Comparison of ENCODE assay signal across 12 mouse cellular contexts in genomic region chr4:100910605-100911330, GRCm38 (mm10).
DNase-seq lines count a peak whose midpoint lies in the region; ATAC-seq and TF ChIP-seq lines count a peak whose summit lies in the region.
"Had no signal": no experiment of that assay in that cellular context is flagged by ENCODE, and none has a peak within 500 bp of the region (broad histone marks: within the 10 kb centered on the region; RNA-seq: fewer than 3 reads in every experiment).

No protein-coding gene starts in this region.

- no peak overlapping the region; the same call in 1 of the 2 replicates for H3K9ac ChIP-seq in forebrain, embryonic 14.5 days (ENCODE audit: low read length)
- 0 out of 2 replicates have a peak overlapping the region, but pooled peaks have one; percentile 4 for H3K9ac ChIP-seq in intestine, embryonic 16.5 days (ENCODE audit: low read depth, low read length)
- no peak overlapping the region for H3K9ac ChIP-seq in heart, adult 2 months (ENCODE audit: low read depth, low read length)
- H3K9ac ChIP-seq: heart, embryonic 15.5 days; liver, embryonic 13.5 days had no signal

- no peaks in the 10 kb centered on the region for H3K79me2 ChIP-seq in heart, adult 2 months (replicated peaks; ENCODE audit: control insufficient read depth, insufficient read depth, low read length)

- TF ChIP-seq EP300 in heart, adult 2 months (IDR thresholded peaks at IDR 0.05; ENCODE audit: insufficient read depth, low read depth, low read length), result no peak

- WGBS in forebrain, embryonic 14.5 days, result 16% methylated on average over 11 of the region's 11 CpGs
- WGBS in intestine, embryonic 16.5 days, result 29% methylated on average over 11 of the region's 11 CpGs
- 47% methylated on average over 11 of the region's 11 CpGs for WGBS in heart, adult 2 months

- peaks cover 33% of the 10 kb centered on the region for H3K4me1 ChIP-seq in forebrain, embryonic 14.5 days (ENCODE audit: control insufficient read depth, insufficient read depth, low read length)
- peaks cover 32% of the 10 kb centered on the region for H3K4me1 ChIP-seq in intestine, embryonic 16.5 days (ENCODE audit: control insufficient read depth, insufficient read depth, low read length)
- peaks cover 4% of the 10 kb centered on the region; the same call in 1 of the 2 replicates for H3K4me1 ChIP-seq in heart, adult 2 months (ENCODE audit: control insufficient read depth, insufficient read depth, low read length)
- H3K4me1 ChIP-seq: liver, embryonic 13.5 days had no signal

- peak; percentile 21 for DNase-seq in retina, embryonic 14.5 days (ENCODE audit: low spot score)
- DNase-seq in retina, postnatal 1 day, result no peak
- DNase-seq in forebrain, embryonic 14.5 days (ENCODE audit: low spot score), result peak; percentile 41
- DNase-seq in adrenal gland, adult 18-20 months (ENCODE audit: low spot score in 2 of 2), result no peak
- DNase-seq in heart, adult 2 months, result no peak
- DNase-seq: adrenal gland, postnatal 10 days; liver, embryonic 13.5 days; right cerebral cortex, postnatal 25 days; thymus, postnatal 4 days had no signal

- no peak for TF ChIP-seq CTCF in heart, adult 2 months (IDR thresholded peaks at IDR 0.05)

- no peak for ATAC-seq in forebrain, embryonic 14.5 days
- ATAC-seq in intestine, embryonic 16.5 days, result no peak
- no peak for ATAC-seq in CD4-positive, CD25-positive, alpha-beta regulatory T cell, adult 4 months

- H3K27ac ChIP-seq in forebrain, embryonic 14.5 days (ENCODE audit: low read depth, low read length), result peak overlapping the region; percentile 22; the same call in 1 of the 2 replicates
- H3K27ac ChIP-seq in intestine, embryonic 16.5 days (ENCODE audit: low read length), result peak overlapping the region; percentile 74
- no peak overlapping the region for H3K27ac ChIP-seq in heart, adult 2 months
- H3K27ac ChIP-seq: liver, embryonic 13.5 days had no signal

- TF ChIP-seq POLR2A in heart, adult 2 months (IDR thresholded peaks at IDR 0.05; ENCODE audit: insufficient read depth, low read depth, low read length), result no peak

- no peaks in the 10 kb centered on the region for H3K9me3 ChIP-seq in forebrain, embryonic 14.5 days (replicated peaks; ENCODE audit: control insufficient read depth, low read length)
- H3K9me3 ChIP-seq in intestine, embryonic 16.5 days (ENCODE audit: control insufficient read depth, low read length), result no peaks in the 10 kb centered on the region
- H3K9me3 ChIP-seq: heart, embryonic 15.5 days; liver, embryonic 13.5 days had no signal

- intact Hi-C loops in heart, adult 2 months (cut with DNase I), result no loop called here

- no peak overlapping the region for H3K4me2 ChIP-seq in forebrain, embryonic 14.5 days (ENCODE audit: low read length)
- H3K4me2 ChIP-seq in intestine, embryonic 16.5 days (ENCODE audit: low read depth, low read length), result peak overlapping the region; percentile 1; the same call in 1 of the 2 replicates
- H3K4me2 ChIP-seq: heart, embryonic 15.5 days; liver, embryonic 13.5 days had no signal

- no peaks in the 10 kb centered on the region for H3K36me3 ChIP-seq in forebrain, embryonic 14.5 days (ENCODE audit: control insufficient read depth, insufficient read depth, low read length)
- no peaks in the 10 kb centered on the region for H3K36me3 ChIP-seq in intestine, embryonic 16.5 days (ENCODE audit: control insufficient read depth, insufficient read depth, low read length)
- H3K36me3 ChIP-seq in heart, adult 2 months (ENCODE audit: control insufficient read depth, insufficient read depth, low read length), result no peaks in the 10 kb centered on the region
- H3K36me3 ChIP-seq: heart, embryonic 15.5 days; liver, embryonic 13.5 days had no signal

- H3K27me3 ChIP-seq in forebrain, embryonic 14.5 days (replicated peaks; ENCODE audit: control insufficient read depth, insufficient read depth, low read length), result no peaks in the 10 kb centered on the region
- H3K27me3 ChIP-seq in intestine, embryonic 16.5 days (replicated peaks; ENCODE audit: control insufficient read depth, insufficient read depth, low read length), result no peaks in the 10 kb centered on the region
- no peaks in the 10 kb centered on the region for H3K27me3 ChIP-seq in heart, adult 2 months (ENCODE audit: control insufficient read depth, insufficient read depth, low read length)
- H3K27me3 ChIP-seq: heart, embryonic 15.5 days had no signal

- H3K4me3 ChIP-seq in forebrain, embryonic 14.5 days (ENCODE audit: low read depth, low read length), result no peak overlapping the region
- H3K4me3 ChIP-seq in intestine, embryonic 16.5 days (ENCODE audit: low read length), result no peak overlapping the region
- H3K4me3 ChIP-seq in heart, adult 2 months, result no peak overlapping the region
- H3K4me3 ChIP-seq: heart, embryonic 15.5 days; liver, embryonic 13.5 days had no signal

Comparison
In these comparisons a context has a peak if more than half of its experiments do, and no peak if none do; other contexts are left out.
1. DNase-seq: peak in retina, embryonic 14.5 days (single experiment) and forebrain, embryonic 14.5 days (single experiment); none in retina, postnatal 1 day (single experiment), adrenal gland, adult 18-20 months (0 of 2) and heart, adult 2 months (0 of 2).